Mouse (Mus musculus) 3134 (cell line): Measurements from ENCODE around the gene Adamts20.
"Not testable (repeated sequence)": the region's sequence is repeated elsewhere in the genome, so short reads cannot be mapped to it uniquely, and the experiment has no call there.

Experiments used
- DNase-seq: peaks from one replicate; pipeline ENCODE4 v3.0.0-alpha.2; 2011; ENCODE audit warnings: low spot score; ENCODE audit not compliant: insufficient read length; ENCODE audit errors: extremely low read depth

Adamts20 gene

DNA sequence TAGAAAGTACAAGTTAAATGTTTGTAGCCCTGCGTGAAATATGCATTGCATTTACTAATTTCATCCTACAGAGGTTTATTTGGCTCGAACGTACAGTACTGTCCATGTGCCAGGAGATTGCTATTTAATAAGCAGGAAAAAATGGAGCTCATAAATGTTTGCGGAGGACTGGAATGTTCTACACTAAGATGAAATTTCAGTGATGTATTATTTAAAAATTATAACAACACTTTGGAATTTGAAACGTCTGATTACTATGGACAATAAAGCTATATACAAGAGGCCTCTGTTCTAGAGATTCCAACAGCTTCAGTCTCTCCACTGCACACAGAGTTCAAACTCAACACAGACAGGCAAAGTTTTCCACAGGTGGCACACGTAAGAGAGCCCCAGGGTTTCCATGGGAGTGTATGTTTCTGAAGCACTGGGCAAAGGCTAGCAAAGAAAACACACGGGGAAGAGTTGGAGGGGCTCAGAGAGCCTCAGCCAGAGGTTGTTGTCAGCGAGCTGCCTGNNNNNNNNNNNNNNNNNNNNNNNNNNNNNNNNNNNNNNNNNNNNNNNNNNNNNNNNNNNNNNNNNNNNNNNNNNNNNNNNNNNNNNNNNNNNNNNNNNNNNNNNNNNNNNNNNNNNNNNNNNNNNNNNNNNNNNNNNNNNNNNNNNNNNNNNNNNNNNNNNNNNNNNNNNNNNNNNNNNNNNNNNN, 20.6 kb downstream of the Adamts20 start:
- no peak for DNase-seq

DNA sequence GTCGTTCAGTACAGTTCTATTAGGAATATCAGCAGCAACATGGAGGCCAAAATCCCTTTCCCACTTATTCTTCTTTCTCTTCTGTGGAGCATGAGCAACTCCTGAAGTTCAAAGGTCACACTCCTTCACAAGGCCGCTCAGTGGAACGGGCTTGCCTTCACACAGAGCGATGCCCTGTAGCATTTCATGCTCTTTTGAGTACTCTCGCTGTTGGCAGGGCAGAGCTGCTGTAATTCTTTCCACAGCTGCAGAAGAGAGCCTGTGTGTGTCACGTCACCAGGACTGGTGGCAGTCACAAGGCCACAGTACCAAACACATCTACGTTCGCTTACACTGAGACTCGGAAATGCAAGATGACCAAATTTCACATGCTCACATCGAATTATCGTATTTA, 21.2 kb downstream of the Adamts20 start:
- DNase-seq, result no peak

DNA sequence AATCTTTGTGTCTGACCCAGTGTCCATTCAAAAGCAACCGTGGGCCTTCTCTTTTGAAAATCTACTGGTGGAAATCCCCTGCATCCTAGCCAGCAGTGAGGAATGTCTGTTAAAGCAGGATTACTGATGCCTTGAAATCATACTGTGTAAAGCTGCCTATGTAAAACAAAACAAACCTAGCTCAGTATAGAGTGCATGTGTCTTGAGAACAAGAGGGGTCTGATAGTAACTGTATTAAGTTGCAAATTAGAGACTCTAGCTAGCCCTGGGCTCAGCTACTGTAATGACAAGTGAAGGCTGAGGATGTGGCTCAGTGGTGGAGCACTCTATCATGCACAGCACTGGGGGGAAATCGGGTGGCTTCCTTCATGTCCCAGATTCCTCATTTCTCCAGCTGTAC, 22.2 kb downstream of the Adamts20 start:
- DNase-seq, result no peak

DNA sequence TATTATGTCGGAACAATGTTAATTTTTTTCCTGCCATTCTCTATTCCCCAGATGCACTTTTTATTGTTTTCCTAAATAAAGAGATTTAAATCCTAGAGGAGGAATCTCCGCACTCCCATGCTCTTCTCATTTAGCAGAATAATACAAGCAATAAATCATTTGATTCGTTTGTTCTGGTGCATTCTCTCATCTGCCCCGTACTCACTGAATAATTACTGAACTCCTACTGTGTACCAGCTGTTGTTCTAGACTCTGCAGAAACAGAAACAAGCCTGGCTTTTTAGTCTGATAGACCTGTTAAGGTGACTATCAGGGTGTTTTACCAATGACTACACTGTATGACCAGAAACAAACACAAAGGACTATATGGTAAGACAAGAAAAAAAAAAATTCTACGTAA, 29.7 kb downstream of the Adamts20 start:
- no peak for DNase-seq

DNA sequence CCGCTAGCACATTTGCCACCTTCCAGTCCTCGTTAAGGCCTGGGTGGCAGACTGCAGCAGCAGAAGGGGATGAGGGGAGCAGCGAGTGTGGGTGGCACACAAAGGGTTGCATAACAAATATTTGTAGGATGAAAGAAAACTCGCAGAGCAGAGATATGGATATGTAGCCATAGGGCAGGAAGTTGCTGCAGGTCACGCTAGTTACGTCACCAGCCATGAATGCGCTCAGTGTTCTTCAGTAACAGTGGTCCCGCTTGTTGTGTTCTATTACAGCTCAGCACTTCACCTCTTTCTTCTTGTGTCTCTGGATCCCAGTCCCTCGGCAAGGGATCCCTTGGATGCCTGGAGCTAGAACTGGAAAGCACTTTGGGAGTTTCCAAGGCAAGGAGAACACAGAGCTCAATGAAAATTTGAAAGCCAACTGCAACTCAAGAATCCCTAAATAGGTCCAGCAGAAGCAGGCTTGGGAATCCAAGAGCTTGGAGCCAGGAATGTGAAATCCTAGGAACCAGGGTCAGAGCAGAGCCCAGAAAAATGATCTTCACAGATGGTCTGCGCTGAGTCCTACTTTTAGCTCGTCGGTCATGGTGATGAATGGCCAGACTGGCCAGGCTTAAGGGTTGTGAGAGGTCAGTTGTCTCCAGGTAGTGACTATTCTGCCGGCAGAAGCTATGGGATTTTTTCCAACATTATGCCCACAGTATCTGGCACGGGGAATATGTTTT, 34.4 kb downstream of the Adamts20 start:
- DNase-seq, result no peak

DNA sequence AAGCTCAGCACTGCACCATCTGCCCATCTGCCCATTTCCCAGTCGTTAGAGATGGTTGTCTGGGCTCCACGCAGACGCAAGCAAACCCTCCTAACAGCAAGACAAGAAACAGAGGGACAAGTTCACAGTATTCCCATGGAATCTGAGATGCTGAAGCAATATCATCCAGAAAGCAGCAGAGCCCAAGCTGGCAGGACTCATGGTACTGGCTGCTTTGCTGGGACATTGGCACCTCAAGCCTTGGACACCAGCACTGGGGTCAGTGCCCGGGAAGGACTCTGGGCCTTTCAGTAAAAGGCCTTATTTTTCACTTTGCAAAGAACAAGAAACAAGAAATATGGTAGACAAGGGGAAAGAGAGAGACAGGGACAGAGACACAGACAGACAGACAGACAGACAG, 36.5 kb downstream of the Adamts20 start:
- no peak for DNase-seq

DNA sequence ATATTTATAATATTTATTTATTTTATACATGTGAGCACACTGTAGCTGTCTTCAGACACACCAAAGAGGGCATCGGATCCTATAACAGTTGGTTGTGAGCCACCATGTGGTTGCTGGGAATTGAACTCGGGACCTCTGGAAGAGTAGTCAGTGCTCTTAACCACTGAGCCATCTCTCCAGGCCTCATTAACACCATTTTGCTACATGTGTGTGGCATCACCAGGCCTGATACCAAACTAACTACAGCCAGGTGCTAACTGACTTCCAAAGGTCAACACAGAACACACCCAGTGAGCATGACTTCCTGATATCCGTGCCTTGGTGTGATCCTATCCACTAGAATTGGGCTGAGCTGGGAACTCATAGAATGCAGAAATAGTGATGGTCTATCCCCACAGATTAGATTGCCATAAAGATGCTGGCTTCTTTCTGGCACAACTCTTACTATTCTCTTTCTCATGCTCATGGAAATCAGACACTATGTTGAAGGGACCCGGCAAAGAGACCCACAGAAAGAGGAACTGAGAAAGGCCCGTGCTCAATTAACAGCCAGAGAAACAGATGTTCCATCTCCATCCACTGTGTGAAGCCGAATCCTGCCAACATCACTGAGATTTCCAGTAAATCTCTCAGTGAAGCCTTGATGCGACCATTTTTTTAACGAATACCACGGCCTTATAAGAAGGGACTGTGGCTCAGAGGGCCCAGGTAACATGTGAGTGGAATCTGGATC, 37.6 kb downstream of the Adamts20 start:
- no peak for DNase-seq

DNA sequence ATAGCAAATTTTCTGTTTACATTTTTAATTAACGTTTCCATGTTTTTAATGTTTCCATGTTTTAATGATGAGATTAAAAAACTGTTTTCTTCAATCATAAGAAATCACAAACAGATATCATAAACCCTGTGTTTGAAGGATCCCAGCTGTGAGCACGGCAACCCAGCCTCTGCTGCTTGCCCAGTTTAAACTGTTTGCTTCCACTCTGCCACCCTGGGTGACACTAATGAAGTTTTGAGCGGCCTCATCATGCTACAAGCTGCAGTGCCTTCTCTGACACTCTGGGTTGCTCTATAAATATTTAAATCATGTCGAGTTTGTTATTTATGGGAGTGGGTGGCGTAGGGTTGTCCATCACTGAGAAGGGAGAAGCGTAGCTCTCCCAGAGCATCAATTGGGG, 44.7 kb downstream of the Adamts20 start:
- no peak for DNase-seq

DNA sequence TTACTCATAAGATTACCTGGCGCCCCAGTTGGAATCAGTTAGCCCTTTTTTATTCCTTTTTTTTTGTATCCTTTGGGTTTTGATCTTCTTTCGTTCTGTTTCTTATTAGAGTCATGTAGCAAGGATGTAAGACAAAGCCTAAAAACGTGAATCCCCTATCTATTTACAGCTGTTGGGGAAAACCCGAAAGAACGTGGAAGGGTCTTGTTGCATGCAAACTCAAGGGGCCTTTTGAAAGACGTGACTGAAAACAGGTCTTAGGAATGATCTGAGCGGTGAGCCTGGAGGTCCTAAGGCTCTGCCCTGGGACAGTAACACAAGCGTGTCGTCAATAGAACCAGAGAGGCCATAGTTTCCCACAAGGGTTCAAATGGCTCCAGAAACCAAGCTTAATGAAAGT, 46.1 kb downstream of the Adamts20 start:
- no peak for DNase-seq

DNA sequence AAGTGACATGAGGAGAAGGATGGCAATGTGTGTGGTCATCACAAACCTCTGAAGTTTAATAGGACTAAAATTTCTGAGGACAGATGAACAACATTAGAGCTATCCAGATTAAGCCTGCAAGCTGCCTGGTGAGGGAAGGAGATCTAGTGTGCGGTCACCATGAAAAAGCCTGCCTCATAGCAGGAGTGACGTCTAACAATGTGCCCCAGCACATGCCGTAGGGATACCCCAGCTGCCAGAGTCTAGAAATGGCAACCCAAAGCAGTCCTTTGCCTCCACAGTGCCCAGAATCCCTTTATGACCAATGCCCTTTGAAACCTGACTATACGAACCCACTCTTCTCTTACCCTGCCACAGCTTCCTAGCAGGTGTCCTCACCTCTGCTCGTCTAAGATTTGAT, 46.8 kb downstream of the Adamts20 start:
- DNase-seq, result no peak

DNA sequence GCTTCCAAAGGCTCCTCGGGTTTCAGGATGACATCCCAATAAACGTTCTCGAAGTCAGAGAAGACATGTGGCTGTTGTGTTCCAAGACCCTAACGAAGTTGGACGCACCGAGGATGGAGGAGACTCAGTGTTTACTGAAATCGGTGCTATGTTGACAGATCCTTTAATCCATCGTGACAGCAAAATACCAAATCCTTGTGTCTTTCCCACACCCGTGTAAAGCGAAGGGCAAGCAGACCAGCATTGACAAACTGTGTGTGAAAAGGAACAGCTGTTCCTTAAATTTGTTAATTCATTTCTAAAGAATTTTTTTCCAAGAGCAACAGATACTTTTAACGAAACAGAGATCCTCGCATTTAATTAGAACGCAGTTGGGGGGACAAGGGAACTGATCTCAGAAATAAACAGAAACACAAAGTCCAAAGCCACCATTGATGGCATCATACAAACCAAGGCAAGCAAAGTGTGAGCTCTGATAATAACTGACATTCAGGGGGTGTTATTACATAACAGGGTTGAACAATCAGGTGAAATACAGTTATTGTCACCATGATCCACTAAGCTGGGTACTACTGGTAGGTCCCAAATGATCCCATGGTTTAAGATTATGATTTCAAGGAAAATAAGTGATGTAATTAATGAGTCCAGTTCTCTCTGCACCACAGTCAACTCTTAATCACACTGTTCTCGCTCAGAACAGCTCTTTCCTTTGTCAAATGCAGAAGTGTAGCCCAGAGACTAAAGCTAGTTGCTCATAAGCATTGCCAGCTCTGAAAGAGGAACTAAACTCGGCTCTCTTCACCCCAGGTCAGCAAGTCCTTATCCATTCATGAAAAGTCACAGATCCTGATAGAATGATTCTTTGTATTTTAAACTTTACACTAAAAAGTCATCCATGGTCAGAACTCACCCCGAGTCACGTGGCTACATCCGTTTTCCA, 47.7 kb downstream of the Adamts20 start:
- no peak for DNase-seq

DNA sequence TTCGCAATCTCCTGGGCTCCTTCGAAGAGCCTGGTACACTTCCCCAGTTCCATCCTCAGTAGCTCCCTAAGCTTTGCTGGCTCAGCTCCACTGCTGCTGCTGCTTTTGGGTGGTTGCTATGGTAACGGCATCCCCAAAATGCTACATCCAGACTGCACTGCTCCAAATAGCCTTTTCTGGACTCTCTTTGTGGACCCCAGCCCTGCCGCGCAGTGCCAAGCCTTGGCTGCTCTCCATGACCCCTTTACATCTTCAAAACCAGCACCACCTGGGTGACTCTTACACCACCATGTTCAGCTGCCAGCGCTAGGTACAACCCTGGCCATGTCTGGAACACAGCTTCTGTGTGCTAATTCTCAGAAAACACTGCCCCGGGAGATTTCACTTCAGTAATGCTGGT, 55.4 kb downstream of the Adamts20 start:
- no peak for DNase-seq

DNA sequence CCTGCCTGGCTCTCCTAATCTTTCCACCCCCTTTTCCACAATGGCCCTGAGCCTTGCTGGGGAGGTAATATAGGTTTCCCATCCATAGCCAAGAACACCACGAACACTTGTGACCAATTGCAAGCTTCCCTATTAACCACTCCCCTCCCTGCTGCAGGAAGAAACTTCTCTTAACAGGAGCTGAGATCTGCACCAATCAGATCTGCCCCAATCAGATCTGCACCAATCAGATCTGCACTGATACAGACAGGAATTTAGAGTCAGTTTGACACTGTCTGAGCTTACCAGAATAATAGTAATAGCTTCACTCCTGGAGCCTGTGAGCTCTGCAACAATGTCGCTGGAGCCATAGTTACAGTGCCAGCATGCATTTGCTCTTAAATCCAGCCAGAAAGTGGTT, 58.9 kb downstream of the Adamts20 start:
- no peak for DNase-seq

DNA sequence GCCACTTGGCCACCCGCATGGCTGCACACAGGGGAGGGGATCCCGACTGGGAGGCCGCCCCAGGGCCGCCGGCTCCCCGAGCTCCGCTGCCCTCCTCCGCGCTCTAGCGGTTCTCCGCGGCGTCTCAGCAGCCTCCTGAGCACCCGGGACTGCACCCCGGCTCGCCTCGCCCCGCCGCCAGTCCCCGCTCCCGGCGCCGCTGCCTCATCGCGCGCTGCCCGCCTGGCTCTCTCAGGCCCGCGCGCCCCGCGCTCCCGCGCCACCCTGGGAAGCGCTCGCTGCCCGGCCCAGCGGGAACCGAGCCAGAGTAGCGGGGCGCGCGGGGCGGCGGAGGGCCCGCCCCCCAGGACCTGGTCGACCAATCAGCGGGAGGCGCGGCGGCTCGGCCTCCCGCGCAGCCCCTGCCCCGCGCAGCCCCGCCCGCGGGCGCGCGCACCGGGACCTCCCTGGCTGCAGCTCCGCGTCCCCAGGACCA, 61.1 kb downstream of the Adamts20 start:
- no peak for DNase-seq

DNA sequence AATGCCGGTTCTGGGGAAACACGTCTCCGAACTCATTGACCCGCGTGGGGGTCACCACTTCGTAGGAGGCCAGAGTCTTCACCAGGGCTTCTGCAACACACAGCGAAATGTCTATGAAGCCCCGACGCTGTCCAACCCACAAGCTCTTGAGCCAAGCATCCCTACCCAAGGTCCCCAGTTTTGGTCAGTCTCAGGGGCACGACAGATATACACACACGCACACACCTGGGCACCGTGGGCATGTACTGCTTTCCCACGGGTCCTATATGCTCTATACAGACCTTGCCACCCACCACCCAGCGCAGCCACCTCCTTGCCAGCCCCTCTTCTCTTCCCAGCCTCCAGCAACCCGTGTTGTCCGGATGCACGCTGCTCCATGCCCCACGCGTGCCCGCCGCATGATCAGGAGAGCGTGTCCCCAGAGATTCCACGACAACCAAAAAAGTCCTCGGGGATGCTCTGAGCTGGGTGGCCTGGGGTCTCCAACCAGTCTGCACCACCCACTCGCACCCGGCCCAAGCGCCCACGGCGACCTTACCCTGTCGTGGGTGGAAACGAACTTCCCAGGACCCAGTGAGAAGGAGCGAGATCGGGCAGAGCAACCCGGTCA, 61.7 kb downstream of the Adamts20 start:
- DNase-seq, result peak; percentile 9

DNA sequence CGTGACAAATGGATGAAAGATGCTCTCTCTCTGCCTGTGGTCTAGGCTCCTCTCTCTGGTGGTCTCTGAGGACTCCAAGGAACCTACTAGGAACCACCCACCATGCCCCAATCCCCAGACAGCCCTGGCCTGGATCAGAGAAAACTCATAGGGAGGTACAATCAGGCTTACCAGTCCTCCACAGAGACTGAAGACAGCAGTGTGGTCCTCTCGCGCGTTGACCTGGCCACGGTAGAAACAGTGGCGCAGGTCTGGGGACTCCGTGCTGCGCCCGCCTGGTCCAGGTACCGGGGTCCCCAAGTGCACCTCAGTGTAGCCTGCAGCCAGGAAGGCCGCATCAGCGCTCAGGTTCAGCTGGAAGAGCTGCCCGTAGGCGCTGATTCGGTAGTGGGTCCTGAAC, 62.2 kb downstream of the Adamts20 start:
- peak; percentile 7 for DNase-seq

DNA sequence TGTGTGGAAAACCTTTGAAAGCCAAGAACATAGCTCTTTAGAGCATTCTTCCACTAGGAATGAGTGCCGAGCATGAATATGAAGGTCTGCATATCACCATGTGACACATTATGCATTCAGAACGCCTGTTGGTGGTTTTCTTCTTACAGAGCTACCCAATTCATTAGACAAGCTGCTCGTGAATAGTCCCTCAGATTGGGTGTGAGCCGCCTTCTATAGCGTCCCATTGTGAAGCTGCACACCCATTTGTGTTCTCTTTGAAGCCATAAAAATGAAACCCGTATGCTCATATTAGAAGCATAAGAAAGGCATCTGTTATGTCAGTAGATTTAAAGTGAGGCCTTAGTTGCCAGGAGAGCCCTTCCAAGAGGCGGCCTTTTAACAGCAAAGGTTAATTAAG, 72.5 kb downstream of the Adamts20 start:
- no peak for DNase-seq

DNA sequence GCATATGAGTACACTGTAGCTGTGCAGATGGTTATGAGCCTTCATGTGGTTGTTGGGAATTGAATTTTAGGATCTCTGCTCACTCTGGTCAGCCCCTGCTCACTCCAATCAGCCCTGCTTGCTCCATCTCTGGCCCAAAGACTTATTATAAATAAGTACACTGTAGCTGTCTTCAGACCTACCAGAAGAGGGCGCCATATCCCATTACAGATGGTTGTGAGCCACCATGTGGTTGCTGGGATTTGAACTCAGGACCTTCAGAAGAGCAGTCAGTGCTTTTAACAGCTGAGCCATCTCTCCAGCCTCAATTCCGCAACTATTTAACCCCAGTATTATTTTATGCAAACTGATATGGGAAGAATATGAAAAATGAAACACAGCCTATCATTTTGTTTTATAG, 75.1 kb downstream of the Adamts20 start:
- not testable (repeated sequence) for DNase-seq

DNA sequence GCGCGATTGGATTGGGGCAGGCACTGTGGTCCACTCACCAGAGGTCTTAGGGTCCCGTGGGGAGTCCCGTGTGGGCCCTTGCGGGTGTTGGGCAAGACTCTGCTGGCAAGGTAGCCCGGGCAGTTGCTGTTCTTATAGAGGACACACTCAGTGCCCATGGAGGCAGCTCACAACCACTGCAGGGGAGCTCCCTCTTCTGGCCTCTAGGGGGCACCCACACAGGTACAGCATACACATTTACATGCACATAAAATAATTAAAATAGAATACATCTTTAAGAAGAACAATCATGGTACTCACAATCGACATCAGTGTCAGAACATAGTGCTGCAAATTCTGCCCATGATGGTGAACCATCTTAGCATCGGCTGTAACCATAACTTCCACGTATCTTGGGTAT, 85.8 kb downstream of the Adamts20 start:
- DNase-seq, result no peak

DNA sequence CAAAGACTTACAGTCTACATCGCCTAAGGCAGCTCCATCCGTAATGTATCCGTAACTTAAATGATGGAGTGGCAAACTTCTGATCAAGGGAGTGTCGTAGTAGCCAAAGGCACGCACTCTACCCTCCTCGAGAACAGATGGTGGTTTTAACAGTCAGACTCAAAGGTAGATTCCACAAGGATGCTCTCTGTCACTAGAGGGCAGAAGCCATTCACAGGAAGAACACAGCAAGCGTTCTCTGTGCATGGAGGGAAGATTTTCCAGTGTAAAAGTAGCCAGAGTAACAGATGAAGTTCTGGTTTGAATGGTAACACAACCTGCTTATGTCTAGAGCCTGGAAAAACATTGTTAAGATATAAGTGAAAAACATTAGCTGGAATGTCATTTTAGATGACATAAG, 92.7 kb downstream of the Adamts20 start:
- DNase-seq, result no peak
